Mouse (Mus musculus) layer of hippocampus, adult 8-10 months (tissue): ENCODE data around the gene Zfp94. TPM values are rescaled to one million over a fixed set of nuclear protein-coding genes. Genes with fewer than 3 reads are reported as not detected.
"Not testable (repeated sequence)": the region's sequence is repeated elsewhere in the genome, so short reads cannot be mapped to it uniquely, and the experiment has no call there.

Experiments
- DNase-seq, 2 experiments: peaks; one replicate each; pipeline ENCODE4 v3.0.0; 2022; ENCODE audit warnings: low spot score in 2 of 2
- microRNA-seq, 2 experiments: library from miRNA; unstranded; fragments of <30 nt; microRNA quantifications; one replicate each; pipeline ENCODE4 v1.2.0; 2022
- total RNA-seq, 4 experiments: library from RNA; stranded (reverse); gene quantifications; 2 replicates each; pipeline ENCODE4 v1.2.4; 2022

The Zfp94 gene
- total RNA-seq, 4 experiments from 2014 or later: 14.4 to 18.3 (median 15.6) TPM

DNA sequence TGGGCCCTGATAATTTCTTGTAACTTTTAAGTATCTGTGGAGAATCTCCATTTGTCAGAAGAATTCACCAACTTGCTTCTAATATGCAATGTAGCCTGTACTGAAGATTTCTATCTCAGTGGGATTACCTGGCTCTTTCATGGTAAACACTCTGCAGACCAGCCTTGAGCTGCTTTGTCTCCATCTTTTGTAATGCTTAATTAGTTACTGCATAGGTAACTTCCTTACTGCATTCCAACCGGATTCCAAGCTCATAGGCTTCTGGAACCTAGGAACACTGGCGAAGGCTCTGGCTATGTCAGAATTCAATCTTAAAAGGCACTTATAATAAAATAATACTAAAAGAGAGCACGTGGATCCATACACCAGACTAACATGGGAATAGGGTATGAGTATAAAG is 37.7 kb downstream of the Zfp94 start:
- DNase-seq: not testable (repeated sequence)

DNA sequence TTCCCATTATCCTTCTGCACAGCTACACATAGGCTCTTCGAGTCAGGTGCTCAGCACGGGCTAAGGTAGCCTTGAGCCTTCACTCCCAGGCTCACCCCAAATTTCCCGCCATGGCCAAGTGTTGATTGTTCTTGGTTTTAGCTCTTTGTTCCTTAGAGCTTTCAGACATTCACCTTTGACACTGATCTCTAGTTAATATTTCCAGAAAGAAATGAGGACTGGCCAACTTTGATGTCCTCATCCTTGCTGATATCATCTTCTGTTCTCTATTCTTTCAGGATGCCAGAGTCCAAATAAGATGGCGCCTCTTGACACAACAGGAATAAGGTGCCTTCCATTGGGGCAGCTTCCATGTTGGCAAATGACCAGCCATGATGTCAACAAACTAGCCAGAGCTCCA is 42.0 kb downstream of the Zfp94 start:
- DNase-seq: no peak

DNA sequence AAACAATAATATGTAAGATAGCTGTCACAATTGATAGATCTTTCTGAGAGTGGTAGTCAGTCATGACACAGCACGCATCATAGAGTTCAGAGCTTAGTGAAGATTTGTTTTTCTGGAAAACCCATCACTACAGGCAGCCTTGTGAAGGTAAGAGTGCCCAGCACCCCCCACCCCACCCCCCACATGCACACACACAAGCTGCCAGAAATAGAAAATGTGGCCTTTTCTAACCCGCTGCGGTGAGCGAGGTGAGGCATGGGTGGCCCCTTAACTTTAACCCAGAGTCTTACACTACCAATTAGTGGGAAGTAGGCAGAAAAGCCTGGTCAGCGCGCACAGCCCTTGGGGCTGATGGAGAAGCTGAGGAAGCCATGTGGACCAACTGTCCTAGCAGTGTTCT is 45.3 kb downstream of the Zfp94 start:
- no peak for DNase-seq

DNA sequence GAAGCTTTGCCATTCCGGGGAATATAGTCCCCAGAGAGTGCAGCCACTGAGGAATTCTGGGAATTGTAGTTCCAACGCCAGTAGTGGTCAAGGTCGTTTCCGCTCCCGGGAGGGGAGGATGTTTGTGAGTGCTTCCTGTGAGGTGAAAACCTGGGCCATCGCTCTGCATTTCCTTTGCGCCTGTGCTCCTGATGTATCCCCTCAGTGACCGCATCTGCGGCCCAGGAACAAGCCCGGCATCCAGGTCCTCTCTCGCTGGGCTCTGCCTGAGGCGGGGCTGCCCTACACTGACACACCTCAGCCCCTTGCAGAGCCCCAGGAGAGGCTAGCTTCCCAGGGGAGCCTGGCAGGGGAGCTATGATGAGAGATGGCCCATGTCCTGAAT is 46.2 kb downstream of the Zfp94 start, which contains the start of gene Zfp93:
Gene Zfp93, plus strand, starts transcription at position 133 of the 385 bp plus-strand sequence.
- DNase-seq: peak; percentile 79 to 84

DNA sequence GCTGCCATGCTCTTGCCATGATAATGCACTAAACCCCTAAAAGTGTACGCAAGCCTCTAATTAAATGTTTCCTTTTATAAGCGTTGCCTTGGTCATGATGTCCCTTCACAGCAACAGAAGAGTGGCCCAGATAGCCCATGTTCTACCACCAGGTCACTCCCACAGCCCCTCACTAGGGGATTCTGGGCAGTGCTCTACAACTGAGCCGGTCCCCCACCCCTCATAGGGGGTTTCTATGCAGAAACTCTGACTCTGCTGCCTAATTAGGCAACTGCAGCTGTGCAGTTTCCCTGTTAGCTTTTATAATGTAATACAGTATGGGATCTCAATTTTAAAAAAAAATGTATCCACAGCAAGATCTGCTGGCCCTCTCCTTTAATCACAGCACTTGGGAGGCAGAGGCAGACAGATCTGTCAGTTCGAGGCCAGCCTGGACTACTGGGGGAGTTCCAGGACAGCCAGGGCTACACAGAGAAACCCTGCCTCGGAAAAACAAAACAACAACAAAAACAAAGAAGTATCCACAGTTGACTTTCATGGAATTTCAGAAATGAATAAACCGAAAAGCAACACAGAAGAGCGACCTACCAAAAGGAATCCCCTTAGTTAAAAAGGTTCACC is 46.7 kb downstream of the Zfp94 start:
- no peak for DNase-seq

DNA sequence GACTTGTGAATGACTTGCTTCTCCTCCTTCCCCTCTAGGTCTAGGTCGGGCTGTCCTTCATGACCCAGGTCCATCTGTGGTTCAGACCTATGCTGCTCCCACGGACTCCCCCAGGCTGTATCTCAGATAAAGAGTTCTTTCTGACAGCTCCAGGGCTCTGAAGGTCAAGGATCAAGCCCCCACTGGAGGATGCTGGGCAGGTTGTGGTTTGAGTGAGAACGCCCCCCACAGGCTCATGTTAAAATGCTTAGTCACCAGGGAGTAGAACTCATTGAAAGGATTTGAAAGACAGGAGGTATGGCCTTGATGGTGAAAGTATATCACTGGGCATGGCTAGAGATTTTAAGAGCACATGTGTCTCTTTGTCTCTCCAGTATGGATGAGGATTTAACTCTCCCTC is 47.2 kb downstream of the Zfp94 start:
- no peak for DNase-seq

DNA sequence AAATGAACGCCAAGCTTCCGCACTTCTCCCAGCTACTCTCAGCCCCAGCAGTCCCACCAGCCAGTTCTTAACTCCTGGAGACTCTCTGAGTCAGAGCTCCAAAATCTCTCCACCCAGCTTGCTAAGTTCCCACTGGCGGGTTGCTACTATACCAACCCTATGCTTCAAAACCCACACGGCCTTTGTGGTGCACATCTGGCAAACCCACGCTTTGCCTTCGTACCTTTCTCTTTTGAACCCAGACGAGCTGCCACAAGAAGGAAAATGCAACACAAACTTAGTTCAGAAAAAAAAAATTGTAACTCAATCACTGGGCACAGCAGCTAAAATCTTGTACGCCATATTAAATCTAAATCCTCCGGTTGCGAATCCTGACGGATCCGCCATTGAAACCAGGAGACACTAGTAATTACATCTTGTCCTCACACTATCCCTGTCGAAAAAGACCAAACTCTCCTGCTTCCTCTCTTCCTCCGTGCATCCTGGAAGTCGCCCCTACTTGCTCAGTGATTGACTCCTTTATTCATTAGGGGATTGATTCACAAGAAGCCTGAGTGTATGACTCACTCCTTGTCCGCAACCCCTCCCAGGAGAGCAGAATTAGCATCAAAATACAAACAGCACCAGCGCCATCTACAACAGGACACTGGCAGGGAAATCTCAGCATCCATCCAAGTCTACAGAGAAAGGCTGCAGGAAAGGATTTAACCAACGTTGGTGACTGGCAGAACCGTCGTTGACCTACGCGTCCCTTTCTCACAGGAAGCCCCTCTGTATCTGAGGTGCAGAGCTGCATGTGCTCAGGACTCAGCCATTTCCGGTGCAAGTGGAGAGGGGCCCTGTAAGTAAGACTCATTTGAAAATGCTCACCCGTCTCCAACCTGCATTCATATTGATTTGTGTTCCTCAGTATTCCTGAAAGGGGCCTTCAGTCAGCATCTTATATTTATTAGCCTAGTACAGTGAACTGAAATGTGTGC is 48.0 kb downstream of the Zfp94 start:
- no peak for DNase-seq

DNA sequence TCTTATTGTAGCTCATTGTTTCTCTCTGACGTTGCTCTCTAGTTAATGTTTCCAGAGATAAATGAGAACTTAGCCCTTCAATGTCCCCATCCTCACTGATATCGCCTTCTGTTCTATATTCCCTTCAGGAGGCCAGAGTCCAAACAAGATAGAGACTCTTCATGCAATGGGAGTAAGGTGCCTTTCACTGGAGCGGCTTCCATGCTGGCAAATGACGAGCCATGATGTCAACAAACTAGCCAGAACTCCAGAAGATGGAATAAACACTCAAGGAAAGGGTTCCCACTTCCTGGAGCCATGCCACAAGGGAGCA is 56.5 kb downstream of the Zfp94 start:
- DNase-seq: no peak

DNA sequence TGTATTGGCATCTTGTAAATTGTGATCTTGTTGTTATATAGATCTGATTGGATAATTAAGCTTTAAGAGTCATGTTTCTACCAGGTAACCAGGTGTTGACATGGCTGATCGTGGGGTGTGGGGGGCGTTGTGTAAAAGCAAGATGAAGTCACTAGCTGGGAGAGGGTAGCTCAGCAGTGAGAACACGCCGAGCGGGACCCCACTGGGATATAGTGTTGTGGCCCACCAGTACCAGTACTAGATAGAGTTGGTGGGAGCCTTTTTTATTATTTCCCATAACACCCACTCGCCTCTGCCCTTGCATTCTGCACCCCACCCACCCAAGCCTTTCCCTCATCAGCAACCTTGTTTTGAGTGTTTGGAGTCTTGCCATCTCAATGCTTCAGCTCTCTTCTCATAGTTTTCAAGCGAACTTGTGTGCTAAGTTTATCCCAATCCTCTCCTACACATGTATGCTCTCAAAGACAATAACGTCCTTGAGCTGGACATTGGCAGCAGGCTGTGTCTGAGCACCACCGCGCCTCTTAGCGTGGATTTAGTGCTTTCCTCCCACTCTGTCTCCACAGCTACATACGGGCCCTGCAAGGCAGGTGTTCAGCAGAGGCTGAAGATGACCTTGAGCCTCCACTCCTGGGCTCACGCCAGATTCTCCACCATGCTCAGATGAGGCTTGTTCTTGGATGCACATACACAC is 57.0 kb downstream of the Zfp94 start:
- DNase-seq: no peak

DNA sequence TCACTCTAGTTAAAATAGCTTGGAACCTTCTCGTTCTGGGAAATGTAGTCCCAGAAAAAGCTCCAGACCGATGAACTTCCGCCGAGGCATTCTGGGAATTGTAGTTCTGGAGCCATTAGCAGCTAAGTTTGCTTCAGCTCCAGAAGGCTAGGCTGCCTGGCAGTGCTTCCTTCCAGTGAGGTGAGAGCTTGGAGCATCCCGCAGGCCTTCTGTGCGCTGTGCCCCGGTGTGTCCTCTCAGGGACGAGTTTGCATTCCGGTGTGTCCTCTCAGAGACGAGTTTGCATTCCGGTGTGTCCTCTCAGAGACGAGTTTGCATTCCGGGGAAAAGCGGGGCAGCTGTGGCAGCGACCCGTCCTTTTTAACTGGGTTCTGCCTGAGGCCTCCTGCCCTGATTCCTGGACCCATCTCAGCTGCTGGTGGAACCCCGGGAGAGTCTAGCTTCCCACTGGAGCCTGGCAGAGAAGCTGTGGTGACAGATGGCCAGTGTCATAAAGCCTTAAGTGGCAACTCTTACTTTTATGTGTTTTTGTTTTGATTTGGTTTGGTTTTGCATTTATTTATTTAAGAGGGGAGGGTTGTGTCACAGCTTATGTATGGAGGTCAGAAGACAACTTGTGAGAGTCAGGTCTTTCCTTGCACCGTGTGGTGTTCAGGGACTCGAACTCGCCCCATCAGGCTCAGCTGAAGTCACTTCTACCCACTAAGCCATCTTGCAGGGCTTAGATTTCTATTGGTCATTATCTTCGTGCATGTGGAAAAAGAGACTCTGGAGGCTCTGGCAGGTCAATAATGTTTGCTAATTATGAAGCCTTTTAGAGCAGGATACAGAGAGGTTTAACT is 61.6 kb downstream of the Zfp94 start, which contains the start of gene Zfp108:
Gene Zfp108, plus strand, starts transcription at position 162 of the 842 bp plus-strand sequence.
- peak; percentile 87 to 88 for DNase-seq

DNA sequence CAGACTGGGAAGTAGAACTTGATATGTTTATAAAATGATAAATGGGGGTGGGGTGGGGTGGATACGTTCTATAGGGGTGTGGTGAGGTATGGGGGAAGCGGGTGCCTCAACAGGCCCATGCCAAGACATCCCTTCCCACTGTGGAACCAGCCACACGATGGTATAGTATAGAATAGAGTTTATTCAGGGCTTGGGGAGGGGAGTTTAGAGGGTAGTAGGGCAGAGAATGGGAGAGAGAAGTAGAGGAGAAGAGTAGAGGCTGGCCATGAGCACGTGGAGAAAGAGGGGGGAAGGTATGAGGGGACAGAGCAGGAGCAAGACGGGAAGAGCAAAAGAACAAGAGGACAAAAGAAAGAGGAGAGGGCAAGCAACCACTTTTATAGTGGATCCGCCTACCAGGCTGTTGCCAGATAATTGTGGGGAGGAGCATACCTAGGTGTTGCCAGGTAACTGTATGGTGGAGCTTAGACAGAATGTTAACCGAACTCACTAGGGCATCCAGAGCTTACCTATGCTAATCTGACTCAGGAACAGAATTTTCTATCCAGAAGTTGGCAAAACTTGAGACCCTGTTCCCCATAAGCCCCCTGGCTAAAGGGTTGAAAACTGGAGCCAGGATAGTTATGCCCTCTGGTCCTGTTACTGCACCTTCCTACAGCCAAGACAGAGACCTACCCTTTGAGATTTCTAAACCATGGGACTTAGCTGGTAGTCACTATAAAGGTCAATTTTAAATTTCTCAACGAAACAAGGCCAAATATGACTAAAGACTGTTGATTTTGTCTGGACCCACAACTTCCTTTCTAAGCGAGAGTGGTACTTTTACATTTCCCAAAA is 62.5 kb downstream of the Zfp94 start:
- no peak for DNase-seq

Small RNA genes lying within 50 kb of the gene (microRNA-seq; reads per million reads assigned to microRNA genes)
- 0 reads per million in 2 experiments for gene Gm27592

Other genes starting within 250 kb of the Zfp94 start
- gene Zfp180, start 234.7 kb downstream of the Zfp94 start, total RNA-seq: 10 to 100 TPM; 36.0 to 49.5 (median 40.8) TPM
- 10 to 100 TPM; 11.2 to 14.3 (median 12.5) TPM for gene Zfp112, start 204.4 kb downstream of the Zfp94 start, total RNA-seq
- gene Zfp235, start 182.5 kb downstream of the Zfp94 start, total RNA-seq: 10 to 100 TPM; 20.9 to 25.6 (median 21.8) TPM
- gene Zfp114, start 141.6 kb downstream of the Zfp94 start, total RNA-seq: 1 to 10 TPM; 2.9 to 4.6 (median 4.0) TPM
- 10 to 100 TPM; 12.2 to 15.2 (median 14.8) TPM for gene Zfp111, start 105.2 kb downstream of the Zfp94 start, total RNA-seq
- 10 to 100 TPM in 1 of 4 experiments, 1 to 10 TPM in 3; 8.0 to 10.8 (median 9.1) TPM for gene Zfp109, start 79.1 kb downstream of the Zfp94 start, total RNA-seq
- gene Zfp108, start 61.9 kb downstream of the Zfp94 start, total RNA-seq: 10 to 100 TPM in 1 of 4 experiments, 1 to 10 TPM in 3; 8.0 to 10.2 (median 9.0) TPM
- gene Zfp93, start 46.2 kb downstream of the Zfp94 start, total RNA-seq: 10 to 100 TPM; 12.4 to 20.1 (median 13.8) TPM
- gene Zfp61, start 15.4 kb downstream of the Zfp94 start, total RNA-seq: 10 to 100 TPM; 19.3 to 30.5 (median 24.7) TPM
- gene Tescl, start 17.3 kb upstream of the Zfp94 start, total RNA-seq: not detected
- gene Lypd5, start 32.5 kb upstream of the Zfp94 start, total RNA-seq: not detected
- gene Kcnn4, start 53.6 kb upstream of the Zfp94 start, total RNA-seq: 1 to 10 TPM in 1 of 4 experiments, under 1 TPM in 2, not detected in 1; 0.27 to 1.2 (median 0.90) TPM
- 10 to 100 TPM; 33.8 to 49.8 (median 44.0) TPM for gene Smg9, start 83.0 kb upstream of the Zfp94 start, total RNA-seq
- not detected for gene Irgc1, start 135.6 kb upstream of the Zfp94 start, total RNA-seq
- 1 to 10 TPM in 3 of 4 experiments, under 1 TPM in 1; 0.87 to 8.3 (median 2.7) TPM for gene Plaur, start 145.8 kb upstream of the Zfp94 start, total RNA-seq
- gene Cadm4, start 165.4 kb upstream of the Zfp94 start, total RNA-seq: 100 to 1,000 TPM; 123 to 166 (median 143) TPM
- 10 to 100 TPM; 29.7 to 38.9 (median 34.5) TPM for gene Zfp428, start 190.3 kb upstream of the Zfp94 start, total RNA-seq
- not detected for gene AC161166.1, start 195.8 kb upstream of the Zfp94 start, total RNA-seq
- 10 to 100 TPM; 53.6 to 65.2 (median 60.0) TPM for gene Irgq, start 214.0 kb upstream of the Zfp94 start, total RNA-seq
- gene Pinlyp, start 229.5 kb upstream of the Zfp94 start, total RNA-seq: under 1 TPM in 1 of 4 experiments, not detected in 3; 0.41 TPM
- 10 to 100 TPM; 32.9 to 44.7 (median 41.3) TPM for gene Xrcc1, start 229.6 kb upstream of the Zfp94 start, total RNA-seq